9 mouse cellular contexts compared by ENCODE assay signal in genomic region chr8:102738961-102739487, GRCm38 (mm10). TPM values are rescaled to one million over a fixed set of nuclear protein-coding genes. Genes with fewer than 3 reads are reported as not detected.
A peak's percentile ranks its signal among the peaks of the same experiment; 100 is the strongest.
DNase-seq lines count a peak whose midpoint lies in the region; ATAC-seq and TF ChIP-seq lines count a peak whose summit lies in the region.
"Had no signal": no experiment of that assay in that cellular context is flagged by ENCODE, and none has a peak within 500 bp of the region (broad histone marks: within the 10 kb centered on the region; RNA-seq: fewer than 3 reads in every experiment).

No protein-coding gene starts in this region.

- no peak for TF ChIP-seq POLR2A in testis, adult 2 months (IDR thresholded peaks at IDR 0.05; ENCODE audit: control insufficient read depth, low read depth, low read length)

- H3K4me1 ChIP-seq in testis, adult 2 months (ENCODE audit: control insufficient read depth, insufficient read depth, low read length) = no peaks in the 10 kb centered on the region

- ATAC-seq in granulocyte monocyte progenitor cell, adult 5-6 weeks (replicated peaks; ENCODE audit: poor library complexity, severe bottlenecking) = no peak

- no peaks in the 10 kb centered on the region for H3K27me3 ChIP-seq in testis, adult 2 months (ENCODE audit: control insufficient read depth, insufficient read depth, low read length)

- H3K36me3 ChIP-seq in testis, adult 2 months (ENCODE audit: control insufficient read depth, insufficient read depth, low read length) = no peaks in the 10 kb centered on the region

- peak overlapping the region; percentile 72 for H3K4me3 ChIP-seq in testis, adult 2 months (ENCODE audit: control insufficient read depth, low read depth, low read length)

- H3K27ac ChIP-seq in testis, adult 2 months (ENCODE audit: control insufficient read depth, insufficient read depth, low read depth, low read length) = no peak overlapping the region
- H3K27ac ChIP-seq: macrophage had no signal

- intact Hi-C loops in left cerebral cortex, postnatal 10 days (cut with DNase I) = no loop called here

- no peak for DNase-seq in testis, postnatal 14 days (ENCODE audit: low spot score)
- peak; percentile 67 to 68 for DNase-seq in heart, adult 9 months (ENCODE audit: low spot score in 2 of 2)
- peak; percentile 40 to 49 for DNase-seq in left cerebral cortex, postnatal 10 days (ENCODE audit: extremely low spot score in 1 of 2, low spot score in 2 of 2)
- peak; percentile 2 for DNase-seq in skeletal muscle tissue, adult 2 months (ENCODE audit: low read depth, low spot score)
- no peak for DNase-seq in embryo, embryonic 10 days (ENCODE audit: low spot score)
- no peak for DNase-seq in testis, postnatal 10 days (ENCODE audit: low spot score)

- TF ChIP-seq CTCF in testis, adult 2 months (IDR thresholded peaks at IDR 0.05; ENCODE audit: control insufficient read depth, insufficient read depth, insufficient replicate concordance, low read depth, low read length) = no peak

RNA-seq across cellular contexts. Expression of gene Cdh11, which starts 46.4 kb away (rescaled TPM):
- 0.93 and 1.6 TPM in 2 replicates for polyA plus RNA-seq in testis, adult 2 months (2012; rRNA removed)
- 10 to 100 TPM; 69.3 to 83.8 TPM for total RNA-seq in left cerebral cortex, postnatal 10 days (2021)
- 0.13 TPM in 1 of 2 replicates, not detected in the other for total RNA-seq in granulocyte monocyte progenitor cell, adult 5-6 weeks (2014; fragmentation: Nextera tagmentation)
- 0.15 and 0.30 TPM in 2 replicates for total RNA-seq in granulocyte monocyte progenitor cell, adult 5-6 weeks (2017)

Comparison
In these comparisons a context has a peak if more than half of its experiments do, and no peak if none do; other contexts are left out.
1. DNase-seq: peak in heart, adult 9 months (2 of 2), left cerebral cortex, postnatal 10 days (2 of 2) and skeletal muscle tissue, adult 2 months (single experiment); none in testis, postnatal 14 days (single experiment), embryo, embryonic 10 days (single experiment) and testis, postnatal 10 days (single experiment).
2. RNA of gene Cdh11, which starts 46.4 kb away (total RNA-seq): 69.3 to 83.8 TPM in left cerebral cortex, postnatal 10 days; 0.13 to 0.30 TPM in granulocyte monocyte progenitor cell, adult 5-6 weeks; every median in the first group is over 10 times any median in the second.